Mouse (Mus musculus) heart, adult 10 weeks (tissue): ENCODE data around the gene Vmn1r177. TPM values are rescaled to one million over a fixed set of nuclear protein-coding genes. Genes with fewer than 3 reads are reported as not detected.

Experiments used
- polyA plus RNA-seq: library from polyadenylated mRNA; stranded (reverse); fragments of 350-450 nt; fragmentation: Illumina TruSeq; extraction: RNeasy Lipid Tissue Mini Kit (QIAGEN cat#74804); gene quantifications from one replicate; pipeline ENCODE4 v1.2.3, GENCODE M21; 2014; ENCODE audit warnings: low read depth, low replicate concordance

Vmn1r177 gene
- not detected for polyA plus RNA-seq

GRCm38 (mm10) chr7:23866349-23866748 lies at the start of gene Vmn1r177:
Vmn1r177 (minus strand) TSS chr7:23866449.

GRCm38 (mm10) chr7:23891709-23892108 lies 25.5 kb upstream of the Vmn1r177 start, which contains the start of gene Vmn1r178:
Vmn1r178 (plus strand) TSS chr7:23892009.

GRCm38 (mm10) chr7:23837272-23837671 lies 29.0 kb downstream of the Vmn1r177 start, which contains the start of gene Vmn1r176:
Vmn1r176 (minus strand) TSS chr7:23837372.

Other genes with a start within 250 kb of the Vmn1r177 start
- gene Vmn1r171, start 235.7 kb downstream of the Vmn1r177 start, polyA plus RNA-seq = not detected
- gene Vmn1r172, start 208.1 kb downstream of the Vmn1r177 start, polyA plus RNA-seq = not detected
- not detected for gene Vmn1r173, start 165.7 kb downstream of the Vmn1r177 start, polyA plus RNA-seq
- not detected for gene Vmn1r174, start 114.2 kb downstream of the Vmn1r177 start, polyA plus RNA-seq
- gene Vmn1r175, start 55.8 kb downstream of the Vmn1r177 start, polyA plus RNA-seq = not detected
- not detected for gene Vmn1r176, start 29.1 kb downstream of the Vmn1r177 start, polyA plus RNA-seq
- not detected for gene Vmn1r178, start 25.6 kb upstream of the Vmn1r177 start, polyA plus RNA-seq
- not detected for gene Vmn1r179, start 60.5 kb upstream of the Vmn1r177 start, polyA plus RNA-seq
- gene Vmn1r180, start 84.2 kb upstream of the Vmn1r177 start, polyA plus RNA-seq = not detected
- gene Vmn1r181, start 108.2 kb upstream of the Vmn1r177 start, polyA plus RNA-seq = not detected
- gene V1rd19, start 135.2 kb upstream of the Vmn1r177 start, polyA plus RNA-seq = not detected
- not detected for gene Vmn1r183, start 186.8 kb upstream of the Vmn1r177 start, polyA plus RNA-seq
- 15.8 TPM for gene Zfp180, start 215.5 kb upstream of the Vmn1r177 start, polyA plus RNA-seq
- 4.6 TPM for gene Zfp112, start 245.9 kb upstream of the Vmn1r177 start, polyA plus RNA-seq